Mouse (Mus musculus) heart, postnatal 0 days (tissue): ENCODE data around the gene Prkar1b. TPM values are rescaled to one million over a fixed set of nuclear protein-coding genes. Genes with fewer than 3 reads are reported as not detected.

Experiments
- ATAC-seq: fragments of 200-750 bp; cut with Nextera tagmentation; 2 replicates; pipeline ENCODE4 v1.8.0; 2017; ENCODE audit warnings: low read depth, moderate number of reproducible peaks, moderate library complexity; ENCODE audit not compliant: insufficient read depth
- DNase-seq: peaks from one replicate; pipeline ENCODE4 v3.0.0-alpha.2; 2016; ENCODE audit warnings: low spot score
- H3K27ac ChIP-seq: fragments of 300-500 bp; sonication (generic); 2 replicates; pipeline ENCODE4 v1.5.1; 2014; ENCODE audit warnings: low read depth, mild to moderate bottlenecking
- H3K27me3 ChIP-seq: fragments of 300-500 bp; sonication (generic); 2 replicates; pipeline ENCODE4 v1.6.1; 2014; ENCODE audit warnings: low read length, mixed read lengths; ENCODE audit not compliant: control insufficient read depth, insufficient read depth
- H3K36me3 ChIP-seq: fragments of 300-500 bp; sonication (generic); replicated peaks from 2 replicates; pipeline ENCODE4 v1.6.1; 2014; ENCODE audit warnings: low read length, mixed read lengths; ENCODE audit not compliant: control insufficient read depth, insufficient read depth
- H3K4me1 ChIP-seq: fragments of 300-500 bp; sonication (generic); 2 replicates; pipeline ENCODE4 v1.6.1; 2014; ENCODE audit warnings: antibody characterized with exemption; ENCODE audit not compliant: control insufficient read depth, insufficient read depth
- H3K4me2 ChIP-seq: fragments of 300-500 bp; sonication (generic); 2 replicates; pipeline ENCODE4 v1.6.1; 2014; ENCODE audit warnings: low read depth, mild to moderate bottlenecking, low read length, moderate library complexity
- H3K4me3 ChIP-seq: fragments of 300-500 bp; sonication (generic); 2 replicates; pipeline ENCODE4 v1.5.1; 2014; ENCODE audit warnings: low read depth, low read length
- H3K9ac ChIP-seq: fragments of 300-500 bp; sonication (generic); replicated peaks from 2 replicates; pipeline ENCODE4 v1.6.1; 2014; ENCODE audit warnings: low read depth, low read length, mixed read lengths
- H3K9me3 ChIP-seq: fragments of 300-500 bp; sonication (generic); replicated peaks from 2 replicates; pipeline ENCODE4 v1.6.1; 2016; ENCODE audit warnings: low read length; ENCODE audit not compliant: control insufficient read depth
- CTCF ChIP-seq: IDR thresholded peaks from 2 replicates; pipeline ENCODE4 v1.5.1; 2016; ENCODE audit warnings: antibody characterized with exemption, control low read depth, low read depth
- EP300 ChIP-seq: IDR thresholded peaks from 2 replicates; pipeline ENCODE4 v1.6.1; 2016; ENCODE audit warnings: antibody characterized with exemption, low read depth
- WGBS: fragments of 180-500 bp; shearing (Covaris S2); extraction: QIAGEN DNeasy Blood & Tissue Kit; methylation state at CpG from one replicate; pipeline ENCODE4 v1.1.7; 2014; 5-methylcytosine and 5-hydroxymethylcytosine counted together
- polyA plus RNA-seq: library from polyadenylated mRNA; unstranded; fragments of >200 nt; fragmentation: Nextera tagmentation; extraction: Ambion mirVana; gene quantifications from 2 replicates; pipeline ENCODE4 v1.2.1, GENCODE M21; 2015
- total RNA-seq: library from RNA; depleted of rRNA; stranded (reverse); fragments of >200 nt; gene quantifications from 2 replicates; pipeline ENCODE4 v1.2.3, GENCODE M21; 2014; ENCODE audit warnings: low replicate concordance

Gene Prkar1b
- total and polyA plus RNA-seq, 2 experiments from 2014 or later = 2.3 to 4.4 TPM

DNA sequence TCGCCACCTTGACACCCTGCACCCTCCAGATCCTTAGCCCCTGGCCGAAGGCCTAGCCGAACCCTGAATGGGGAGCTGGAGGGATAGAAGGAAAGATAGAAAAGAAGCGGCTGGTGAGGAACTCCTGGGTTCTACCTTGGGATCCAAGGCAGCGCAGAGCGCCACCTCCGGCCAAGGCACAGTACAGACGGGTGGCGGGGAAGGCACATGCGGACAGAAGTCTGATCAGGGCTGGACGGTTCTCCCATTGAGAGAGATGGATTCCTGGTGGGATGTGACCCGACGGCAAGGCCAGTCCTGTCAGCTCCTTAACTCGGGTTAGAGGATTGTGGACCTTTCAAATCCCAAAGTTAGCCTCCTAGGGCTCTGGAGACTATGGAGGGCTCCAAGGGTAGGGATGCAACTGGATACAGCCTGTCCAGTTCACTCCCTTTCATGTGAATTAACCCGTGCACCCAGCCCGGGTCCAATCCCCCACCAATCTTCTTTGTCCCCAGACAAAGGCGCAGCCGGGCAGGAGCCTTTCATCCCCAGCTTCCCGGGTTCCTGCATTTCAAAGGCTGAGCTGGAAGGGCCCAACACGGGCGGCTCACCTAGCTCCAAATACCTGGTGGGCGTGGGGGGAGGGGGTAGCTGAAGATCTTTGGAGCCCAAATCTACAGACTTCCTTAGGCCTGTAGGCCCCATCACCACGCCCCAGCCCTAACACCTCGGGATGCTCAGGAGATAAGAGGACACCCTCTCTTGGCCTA, 153.3 kb downstream of the Prkar1b start:
- DNase-seq (no peak), ATAC-seq (no peak)
- TF ChIP-seq CTCF = peak; percentile 31; the same call in 1 of the 2 replicates
- no peak for TF ChIP-seq EP300
- 21% methylated on average over 24 of the region's 24 CpGs for WGBS
- H3K36me3 ChIP-seq = no peaks in the 10 kb centered on the region
- H3K9ac ChIP-seq = peak overlapping the region; percentile 82
- H3K27ac ChIP-seq = peak overlapping the region; percentile 95
- H3K4me3 ChIP-seq = peak overlapping the region; percentile 59
- H3K9me3 ChIP-seq = no peaks in the 10 kb centered on the region
- H3K27me3 ChIP-seq = peaks cover 34% of the 10 kb centered on the region
- peak overlapping the region; percentile 79 for H3K4me2 ChIP-seq
- H3K4me1 ChIP-seq = peaks cover 36% of the 10 kb centered on the region

DNA sequence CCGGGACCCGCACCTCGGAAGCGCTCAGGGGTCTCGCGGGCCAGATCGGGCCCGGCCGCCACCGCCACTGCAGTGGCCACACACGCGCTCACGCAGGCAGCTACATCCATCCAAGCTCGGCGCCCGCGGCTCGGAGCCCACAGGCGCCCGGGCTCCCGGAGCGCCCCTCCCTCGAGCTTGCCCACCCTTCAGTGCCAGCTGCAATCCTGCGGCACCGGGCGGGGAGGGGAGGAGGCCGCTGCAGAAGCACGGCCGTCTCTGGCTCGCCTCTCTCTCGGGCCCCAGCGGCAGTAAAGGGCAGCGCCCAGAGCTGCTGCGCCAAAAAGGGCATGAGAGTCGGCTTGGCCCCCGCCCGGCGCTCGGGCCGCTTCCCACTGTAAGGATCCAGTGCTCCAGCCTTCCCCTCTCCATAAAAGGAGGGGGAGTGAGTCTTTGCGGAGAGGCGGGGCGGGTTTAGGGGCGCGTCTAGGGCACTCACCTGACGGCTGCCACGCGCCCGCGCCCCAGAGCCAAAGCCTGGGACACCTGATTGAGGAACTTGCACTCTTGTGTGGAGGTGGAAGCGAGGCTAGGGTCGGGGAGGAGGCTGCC, 154.0 kb downstream of the Prkar1b start:
- TF ChIP-seq EP300 (peak; percentile 10; the same call in 1 of the 2 replicates), CTCF (peak; percentile 34)
- Histone ChIP-seq H3K27ac (peak overlapping the region; percentile 95), H3K4me3 (peak overlapping the region; percentile 59), H3K27me3 (peaks cover 34% of the 10 kb centered on the region), H3K4me2 (peak overlapping the region; percentile 79), H3K9ac (peak overlapping the region; percentile 82), H3K36me3 (no peaks in the 10 kb centered on the region), H3K4me1 (peaks cover 36% of the 10 kb centered on the region), H3K9me3 (no peaks in the 10 kb centered on the region)
- 1% methylated on average over 38 of the region's 52 CpGs for WGBS
- DNase-seq = peak; percentile 89
- peak; percentile 66 for ATAC-seq

DNA sequence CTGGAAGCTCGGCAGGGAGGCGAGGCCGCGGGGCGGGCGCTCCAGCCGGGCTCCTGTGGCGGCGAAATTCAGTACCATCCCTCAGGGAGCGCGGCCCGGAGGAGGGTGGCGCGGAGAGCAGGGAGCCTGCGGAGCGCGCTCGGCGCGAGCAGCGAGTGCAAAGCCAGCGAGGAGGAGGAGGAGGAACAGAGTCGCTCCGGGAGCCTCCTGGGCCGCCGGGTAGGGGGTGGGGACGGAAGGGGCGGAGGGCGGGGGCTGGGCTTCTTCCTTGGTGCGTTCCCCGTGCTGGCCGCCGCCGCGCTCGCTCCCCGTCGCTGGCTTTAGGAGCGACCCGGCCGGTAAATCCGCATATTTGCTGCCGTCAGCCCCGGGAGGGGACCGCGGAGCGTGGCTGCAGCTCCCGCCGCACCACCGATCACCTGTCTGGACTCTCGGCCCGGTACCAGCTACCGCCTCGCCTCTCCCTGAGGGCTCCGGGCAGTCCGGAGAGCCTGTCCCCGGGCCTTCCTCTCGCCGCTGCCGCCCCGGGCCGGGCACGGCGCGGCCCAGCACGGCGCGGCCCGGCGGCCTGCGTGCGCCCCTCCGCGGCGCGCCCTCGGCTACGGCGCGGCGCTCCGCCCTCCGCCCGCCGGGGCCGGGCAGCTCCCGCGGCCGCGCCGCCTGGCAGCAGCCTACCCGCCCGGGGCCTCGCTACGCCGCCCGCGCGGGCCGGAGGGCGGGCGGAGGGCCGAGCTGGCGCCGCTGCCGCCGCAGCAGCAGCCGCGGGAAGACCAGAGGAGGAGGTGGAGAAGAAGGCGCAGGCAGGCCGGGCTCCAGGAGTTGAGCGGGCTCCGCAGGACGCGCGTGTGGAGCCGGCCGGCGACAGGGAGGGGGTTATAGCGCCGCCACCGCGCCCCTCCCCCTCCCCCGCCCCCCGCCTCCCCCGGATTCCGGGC, 154.7 kb downstream of the Prkar1b start:
- peaks cover 34% of the 10 kb centered on the region for H3K27me3 ChIP-seq
- H3K9me3 ChIP-seq = no peaks in the 10 kb centered on the region
- peaks cover 40% of the 10 kb centered on the region for H3K4me1 ChIP-seq
- DNase-seq (peak; percentile 77), ATAC-seq (peak; percentile 24)
- peak overlapping the region; percentile 79 for H3K4me2 ChIP-seq
- H3K36me3 ChIP-seq = no peaks in the 10 kb centered on the region
- under 1% methylated on average over 97 of the region's 127 CpGs for WGBS
- H3K27ac ChIP-seq = peak overlapping the region; percentile 95
- peak overlapping the region; percentile 82 for H3K9ac ChIP-seq
- peak overlapping the region; percentile 59 for H3K4me3 ChIP-seq
- TF ChIP-seq EP300 (no peak; the same call in 1 of the 2 replicates), CTCF (no peak)

DNA sequence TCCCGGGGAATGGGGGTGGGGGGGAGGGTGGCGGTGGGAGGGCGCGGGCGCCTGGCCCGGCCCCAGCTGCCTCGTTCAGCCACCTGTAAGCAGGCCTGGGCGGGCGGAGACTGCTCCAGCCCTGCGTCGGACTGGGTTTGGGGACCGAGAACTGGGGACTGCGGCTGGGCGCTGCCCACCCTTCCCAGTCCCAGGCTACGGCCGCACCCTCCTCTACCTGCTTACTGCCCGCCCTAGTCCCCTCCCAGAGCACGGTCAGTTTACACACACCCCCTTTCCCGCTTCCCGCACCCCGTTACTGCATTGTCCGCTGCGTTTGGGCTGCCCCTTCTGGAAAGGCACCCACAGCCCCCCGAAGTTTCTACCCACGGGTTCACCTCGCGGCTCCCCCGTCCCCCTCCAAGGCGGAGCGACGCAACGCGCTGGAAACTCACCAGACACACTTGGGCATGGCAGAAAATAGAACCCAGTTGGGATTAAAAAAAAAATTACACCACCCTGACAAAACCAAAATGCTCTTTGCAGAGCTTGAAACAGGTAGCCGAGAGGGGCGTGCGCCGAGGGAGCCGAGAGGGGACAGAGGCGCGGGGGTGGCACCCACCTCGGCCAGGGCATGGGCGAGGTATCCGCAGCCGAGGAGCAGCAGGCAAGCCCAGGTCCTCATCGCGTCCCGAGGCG, 155.6 kb downstream of the Prkar1b start:
- DNase-seq (no peak), ATAC-seq (no peak; the same call in none of the 2 replicates)
- TF ChIP-seq CTCF = no peak
- Histone ChIP-seq H3K9ac (peak overlapping the region; percentile 82), H3K4me2 (peak overlapping the region; percentile 79), H3K4me1 (peaks cover 48% of the 10 kb centered on the region), H3K27me3 (peaks cover 34% of the 10 kb centered on the region), H3K36me3 (no peaks in the 10 kb centered on the region), H3K9me3 (no peaks in the 10 kb centered on the region), H3K27ac (peak overlapping the region; percentile 95), H3K4me3 (peak overlapping the region; percentile 59)
- WGBS = under 1% methylated on average over 45 of the region's 48 CpGs
